Mouse (Mus musculus): ENCODE measurements around the gene Gm45618. TPM values are rescaled to one million over a fixed set of nuclear protein-coding genes. Genes with fewer than 3 reads are reported as not detected.
"Not testable (repeated sequence)": the region's sequence is repeated elsewhere in the genome, so short reads cannot be mapped to it uniquely, and the experiment has no call there.

Gm45618 gene
- total RNA-seq (2022) = not detected

GRCm38 (mm10) chr7:142120629-142121028 is at the start of gene Gm45618:
Gene Gm45618 (minus strand): TSS chr7:142120729.
- DNase-seq (ENCODE audit: low spot score in 2 of 2) = not testable (repeated sequence)

GRCm38 (mm10) chr7:142169836-142170235 is 49.3 kb upstream of the Gm45618 start:
- no peak for DNase-seq (ENCODE audit: low spot score in 2 of 2)

GRCm38 (mm10) chr7:142165639-142166038 is 45.1 kb upstream of the Gm45618 start, which contains the start of gene Gm4553:
Gene Gm4553 (minus strand): TSS chr7:142165739.
- DNase-seq (ENCODE audit: low spot score in 2 of 2) = not testable (repeated sequence)

GRCm38 (mm10) chr7:142159366-142159765 is 38.8 kb upstream of the Gm45618 start:
- no peak for DNase-seq (ENCODE audit: low spot score in 2 of 2)

- not testable (repeated sequence) for DNase-seq (ENCODE audit: low spot score in 2 of 2)
Measured at GRCm38 (mm10) chr7:142157013-142157412, 36.5 kb upstream of the Gm45618 start, which contains the start of gene Gm29735. Gene Gm29735 (minus strand): TSS chr7:142157113.

GRCm38 (mm10) chr7:142155308-142155707 is 34.8 kb upstream of the Gm45618 start:
- DNase-seq (ENCODE audit: low spot score in 2 of 2) = no peak

GRCm38 (mm10) chr7:142152191-142152590 is 31.7 kb upstream of the Gm45618 start:
- DNase-seq (ENCODE audit: low spot score in 2 of 2) = no peak

GRCm38 (mm10) chr7:142148633-142149032 is 28.1 kb upstream of the Gm45618 start:
- DNase-seq (ENCODE audit: low spot score in 2 of 2) = no peak

- DNase-seq (ENCODE audit: low spot score in 2 of 2) = no peak
Measured at GRCm38 (mm10) chr7:142146033-142146432, 25.5 kb upstream of the Gm45618 start.

GRCm38 (mm10) chr7:142145413-142145940 is 24.9 kb upstream of the Gm45618 start:
- DNase-seq (ENCODE audit: low spot score in 2 of 2) = no peak

GRCm38 (mm10) chr7:142144507-142144906 is 24.0 kb upstream of the Gm45618 start, which contains the start of gene Gm45337:
Gene Gm45337 (minus strand): TSS chr7:142144607.
- no peak for DNase-seq (ENCODE audit: low spot score in 2 of 2)

GRCm38 (mm10) chr7:142143506-142144010 is 23.0 kb upstream of the Gm45618 start:
- DNase-seq (ENCODE audit: low spot score in 2 of 2) = not testable (repeated sequence)

GRCm38 (mm10) chr7:142140696-142141095 is 20.2 kb upstream of the Gm45618 start:
- DNase-seq (ENCODE audit: low spot score in 2 of 2) = no peak

- DNase-seq (ENCODE audit: low spot score in 2 of 2) = not testable (repeated sequence)
Measured at GRCm38 (mm10) chr7:142135934-142136333, 15.4 kb upstream of the Gm45618 start, which contains the start of gene Gm39115. Gene Gm39115 (minus strand): TSS chr7:142136034.

- no peak for DNase-seq (ENCODE audit: low spot score in 2 of 2)
Measured at GRCm38 (mm10) chr7:142134206-142134995, 13.9 kb upstream of the Gm45618 start.

- no peak for DNase-seq (ENCODE audit: low spot score in 2 of 2)
Measured at GRCm38 (mm10) chr7:142128843-142129242, 8.3 kb upstream of the Gm45618 start.

- no peak for DNase-seq (ENCODE audit: low spot score in 2 of 2)
Measured at GRCm38 (mm10) chr7:142119632-142120031, 897 bp downstream of the Gm45618 start.

- DNase-seq (ENCODE audit: low spot score in 2 of 2) = no peak
Measured at GRCm38 (mm10) chr7:142104747-142105146, 15.8 kb downstream of the Gm45618 start.

GRCm38 (mm10) chr7:142097776-142098175 is 22.8 kb downstream of the Gm45618 start:
- peak; percentile 51 to 75 for DNase-seq (ENCODE audit: low spot score in 2 of 2)

- no peak for DNase-seq (ENCODE audit: low spot score in 2 of 2)
Measured at GRCm38 (mm10) chr7:142096701-142097100, 23.8 kb downstream of the Gm45618 start.

GRCm38 (mm10) chr7:142095183-142095931 is 25.2 kb downstream of the Gm45618 start, which contains the start of gene Dusp8:
Gene Dusp8 (minus strand): TSS chr7:142095843.
- DNase-seq (ENCODE audit: low spot score in 2 of 2) = peak; percentile 84 to 87

All from gastrocnemius, adult 8-10 months (tissue).